Mouse (Mus musculus): Measurements from ENCODE around the gene Sept11. TPM values are rescaled to one million over a fixed set of nuclear protein-coding genes. Genes with fewer than 3 reads are reported as not detected.

Gene Sept11
- polyA plus RNA-seq, 1 experiment from 2014 or later, result 168 TPM

DNA sequence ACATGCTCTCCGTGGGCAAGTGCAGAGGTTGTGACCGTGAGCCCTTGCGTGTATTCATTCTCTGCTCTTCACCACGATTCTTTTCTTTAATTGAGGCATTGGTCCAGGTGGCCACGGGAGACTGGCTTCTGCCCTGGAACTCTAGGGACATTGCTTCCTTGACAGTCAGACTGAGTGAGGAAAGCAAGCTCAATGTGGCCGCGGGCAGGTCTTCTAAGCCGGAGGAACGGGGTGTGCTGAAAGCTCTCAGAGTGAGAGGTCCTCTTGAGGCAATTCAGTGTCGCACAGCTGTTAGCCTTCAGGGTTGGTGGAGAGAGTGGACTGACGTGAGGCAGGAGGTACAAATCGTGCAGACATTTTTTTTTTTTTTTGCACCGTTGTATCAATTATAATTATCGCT lies 5.6 kb downstream of the Sept11 start:
- H3K4me1 ChIP-seq, result peaks cover 61% of the 10 kb centered on the region
- H3K4me3 ChIP-seq, result no peak overlapping the region
- WGBS, result 57% methylated on average over 14 of the region's 14 CpGs
- H3K27ac ChIP-seq, result no peak overlapping the region
- no peak overlapping the region for H3K4me2 ChIP-seq
- no peaks in the 10 kb centered on the region for H3K9me3 ChIP-seq
- no peak overlapping the region for H3K9ac ChIP-seq
- no peaks in the 10 kb centered on the region for H3K36me3 ChIP-seq
- no peaks in the 10 kb centered on the region for H3K27me3 ChIP-seq
- ATAC-seq (ENCODE audit: borderline replicate concordance, extremely low read depth, low FRiP score, low TSS enrichment), result no peak

DNA sequence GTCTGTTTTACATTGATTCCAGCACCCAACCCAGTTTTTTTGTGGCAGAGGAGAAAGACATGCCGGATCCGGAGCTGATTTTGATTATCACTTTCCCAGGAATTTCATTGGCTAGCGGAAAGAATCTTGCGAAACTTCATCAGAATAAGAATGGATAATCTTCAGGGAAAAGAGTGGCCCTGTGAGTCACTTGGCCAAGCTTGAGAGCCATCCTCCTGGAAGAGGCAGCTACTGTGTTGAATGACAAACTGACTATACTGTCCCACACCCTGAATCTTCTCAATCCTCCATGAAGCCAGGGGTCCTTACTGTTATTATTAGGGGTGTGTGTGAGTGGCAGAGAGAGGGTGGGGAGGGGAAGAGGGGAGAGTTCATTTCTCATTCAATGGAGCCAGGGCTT lies 7.7 kb downstream of the Sept11 start:
- peaks cover 50% of the 10 kb centered on the region for H3K4me1 ChIP-seq
- H3K9ac ChIP-seq, result no peak overlapping the region
- whole genome bisulfite sequencing, result 69% methylated on average over 4 of the region's 4 CpGs
- no peak overlapping the region for H3K4me2 ChIP-seq
- no peak overlapping the region for H3K4me3 ChIP-seq
- ATAC-seq (ENCODE audit: borderline replicate concordance, extremely low read depth, low FRiP score, low TSS enrichment), result no peak
- H3K9me3 ChIP-seq, result no peaks in the 10 kb centered on the region
- no peaks in the 10 kb centered on the region for H3K36me3 ChIP-seq
- H3K27me3 ChIP-seq, result no peaks in the 10 kb centered on the region
- H3K27ac ChIP-seq, result peak overlapping the region; percentile 63

DNA sequence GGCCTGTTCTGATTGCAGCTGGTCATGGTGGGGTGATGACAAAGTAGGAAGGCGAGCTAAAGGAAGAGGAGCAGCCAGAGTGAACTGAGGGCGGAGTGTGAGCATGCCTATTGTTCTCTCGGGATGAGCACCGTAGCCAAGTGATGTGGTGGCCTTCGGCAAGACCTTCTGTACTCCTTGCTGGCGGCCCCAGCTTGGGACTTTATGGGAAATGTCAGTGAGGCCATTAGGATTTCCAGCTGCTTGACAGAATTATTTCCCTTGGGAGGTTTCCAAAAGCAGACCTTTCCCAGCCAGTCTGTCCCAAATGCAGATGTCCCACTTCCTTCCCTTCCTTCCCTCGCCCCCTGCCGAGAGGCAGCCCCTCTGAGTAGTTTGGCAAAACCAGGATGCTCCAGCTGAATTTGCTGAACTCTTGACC lies 8.1 kb downstream of the Sept11 start:
- H3K4me3 ChIP-seq, result no peak overlapping the region
- no peaks in the 10 kb centered on the region for H3K9me3 ChIP-seq
- no peak overlapping the region for H3K9ac ChIP-seq
- peaks cover 48% of the 10 kb centered on the region for H3K4me1 ChIP-seq
- ATAC-seq (ENCODE audit: borderline replicate concordance, extremely low read depth, low FRiP score, low TSS enrichment), result peak; percentile 74
- H3K36me3 ChIP-seq, result no peaks in the 10 kb centered on the region
- WGBS, result 35% methylated on average over 8 of the region's 8 CpGs
- no peaks in the 10 kb centered on the region for H3K27me3 ChIP-seq
- H3K4me2 ChIP-seq, result no peak overlapping the region
- peak overlapping the region; percentile 63 for H3K27ac ChIP-seq

DNA sequence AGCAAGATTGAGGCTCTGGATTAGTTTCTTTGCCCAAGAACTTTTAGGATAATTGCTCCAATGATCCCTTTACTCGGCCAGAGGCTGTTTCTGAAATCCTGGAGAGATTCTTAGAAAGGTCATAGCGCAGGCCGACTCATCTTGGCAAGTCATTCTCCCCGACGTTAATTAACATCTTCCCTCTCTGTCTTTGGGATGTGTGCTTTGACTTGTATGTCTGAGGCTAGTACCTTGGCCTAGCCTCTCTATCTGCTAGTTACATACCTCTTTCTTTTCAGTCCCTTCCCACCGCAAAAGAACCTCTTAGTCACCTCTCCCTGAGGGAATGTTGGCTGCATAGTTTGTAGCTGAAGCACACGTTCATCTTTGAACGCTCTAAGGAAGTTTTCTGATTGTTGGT lies 10.4 kb downstream of the Sept11 start:
- Histone ChIP-seq H3K36me3 (no peaks in the 10 kb centered on the region), H3K9ac (no peak overlapping the region), H3K4me2 (no peak overlapping the region), H3K27me3 (no peaks in the 10 kb centered on the region), H3K27ac (no peak overlapping the region), H3K4me1 (peaks cover 32% of the 10 kb centered on the region), H3K9me3 (no peaks in the 10 kb centered on the region), H3K4me3 (no peak overlapping the region)
- 80% methylated on average over 8 of the region's 8 CpGs for WGBS
- ATAC-seq (ENCODE audit: borderline replicate concordance, extremely low read depth, low FRiP score, low TSS enrichment), result no peak

DNA sequence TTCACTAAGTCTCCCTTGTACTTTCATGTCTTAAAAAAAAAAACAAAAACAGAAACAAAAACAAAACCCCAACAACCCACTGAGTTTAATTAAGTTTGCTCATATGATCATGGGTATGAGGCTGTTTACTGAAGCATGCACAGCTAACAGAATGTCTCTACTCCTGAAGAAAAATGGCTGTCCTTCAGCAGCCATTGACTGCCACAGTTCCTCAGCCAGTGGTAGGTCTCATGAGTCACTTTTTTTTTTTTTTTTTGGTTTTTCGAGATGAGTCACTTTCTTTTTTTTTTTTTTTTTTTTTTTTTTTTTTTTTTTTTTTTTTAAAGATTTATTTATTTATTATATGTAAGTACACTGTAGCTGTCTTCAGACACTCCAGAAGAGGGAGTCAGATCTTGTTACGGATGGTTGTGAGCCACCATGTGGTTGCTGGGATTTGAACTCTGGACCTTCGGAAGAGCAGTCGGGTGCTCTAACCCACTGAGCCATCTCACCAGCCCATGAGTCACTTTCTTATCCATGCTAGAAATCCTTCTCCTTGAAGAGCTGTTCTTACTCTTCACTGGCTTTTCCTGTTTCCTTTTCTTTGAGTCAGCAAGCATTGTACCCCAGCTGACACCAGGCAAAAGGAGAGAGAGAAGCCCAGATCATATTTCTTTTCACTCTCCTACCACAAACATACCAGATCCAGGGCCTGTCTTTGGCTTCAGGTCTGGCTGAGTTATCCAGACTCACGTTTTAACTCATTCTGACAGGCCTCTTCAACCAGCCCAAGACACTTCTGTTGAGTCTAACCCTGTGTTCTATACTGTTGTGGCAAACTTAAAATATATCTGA lies 12.0 kb downstream of the Sept11 start:
- no peak overlapping the region for H3K4me3 ChIP-seq
- no peak overlapping the region for H3K27ac ChIP-seq
- 71% methylated on average over 4 of the region's 5 CpGs for WGBS
- no peaks in the 10 kb centered on the region for H3K36me3 ChIP-seq
- no peaks in the 10 kb centered on the region for H3K27me3 ChIP-seq
- H3K9ac ChIP-seq, result no peak overlapping the region
- no peak for ATAC-seq (ENCODE audit: borderline replicate concordance, extremely low read depth, low FRiP score, low TSS enrichment)
- no peaks in the 10 kb centered on the region for H3K9me3 ChIP-seq
- no peak overlapping the region for H3K4me2 ChIP-seq
- peaks cover 20% of the 10 kb centered on the region for H3K4me1 ChIP-seq

DNA sequence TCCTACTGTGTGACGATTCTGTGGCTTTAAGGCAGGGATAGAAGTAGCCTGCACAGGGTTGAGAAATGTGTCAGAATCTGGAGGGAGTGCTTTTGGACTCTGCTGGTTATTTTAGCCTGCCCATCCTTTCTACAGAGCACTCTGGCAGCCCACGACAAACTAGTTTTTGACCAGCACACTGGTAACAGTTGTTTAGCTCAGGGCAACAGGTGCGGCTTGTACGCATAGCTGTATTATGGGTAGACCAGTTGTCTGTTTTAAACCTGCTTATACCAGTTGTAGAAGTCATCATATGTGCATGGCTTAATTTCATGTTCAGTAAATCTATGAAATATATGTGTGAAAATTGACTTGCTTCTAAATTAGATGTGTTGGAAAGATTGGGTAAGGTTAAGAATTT lies 12.8 kb downstream of the Sept11 start:
- no peak overlapping the region for H3K27ac ChIP-seq
- H3K9me3 ChIP-seq, result no peaks in the 10 kb centered on the region
- no peaks in the 10 kb centered on the region for H3K27me3 ChIP-seq
- H3K9ac ChIP-seq, result no peak overlapping the region
- WGBS, result 94% methylated on average over 4 of the region's 4 CpGs
- ATAC-seq (ENCODE audit: borderline replicate concordance, extremely low read depth, low FRiP score, low TSS enrichment), result no peak
- H3K4me3 ChIP-seq, result no peak overlapping the region
- H3K4me1 ChIP-seq, result peaks cover 12% of the 10 kb centered on the region
- H3K36me3 ChIP-seq, result no peaks in the 10 kb centered on the region
- no peak overlapping the region for H3K4me2 ChIP-seq

DNA sequence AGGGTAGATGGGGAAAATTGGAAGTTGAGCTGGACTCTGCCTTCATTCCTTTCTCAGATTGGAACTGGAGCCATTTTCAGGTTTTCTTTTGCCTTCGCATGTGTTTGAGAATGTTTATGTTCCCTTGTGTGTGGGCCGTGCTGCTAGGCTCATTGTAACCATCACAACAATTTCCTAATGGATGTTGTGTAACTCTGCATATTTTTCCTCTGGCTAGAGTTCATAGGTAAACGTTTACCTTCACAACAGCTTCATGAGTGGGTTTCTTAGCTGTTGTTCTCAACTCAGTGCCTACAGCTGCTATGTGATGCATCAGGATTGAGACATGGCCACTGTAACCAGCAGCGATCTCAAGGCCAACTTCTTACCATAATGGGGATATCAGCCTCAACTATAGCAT lies 15.5 kb downstream of the Sept11 start:
- Histone ChIP-seq H3K4me3 (no peak overlapping the region), H3K9ac (no peak overlapping the region), H3K36me3 (no peaks in the 10 kb centered on the region), H3K4me1 (peaks cover 8% of the 10 kb centered on the region; the same call in 1 of the 2 replicates), H3K27me3 (no peaks in the 10 kb centered on the region), H3K9me3 (no peaks in the 10 kb centered on the region), H3K27ac (no peak overlapping the region), H3K4me2 (no peak overlapping the region)
- no peak for ATAC-seq (ENCODE audit: borderline replicate concordance, extremely low read depth, low FRiP score, low TSS enrichment)
- 60% methylated on average over 4 of the region's 4 CpGs for WGBS

DNA sequence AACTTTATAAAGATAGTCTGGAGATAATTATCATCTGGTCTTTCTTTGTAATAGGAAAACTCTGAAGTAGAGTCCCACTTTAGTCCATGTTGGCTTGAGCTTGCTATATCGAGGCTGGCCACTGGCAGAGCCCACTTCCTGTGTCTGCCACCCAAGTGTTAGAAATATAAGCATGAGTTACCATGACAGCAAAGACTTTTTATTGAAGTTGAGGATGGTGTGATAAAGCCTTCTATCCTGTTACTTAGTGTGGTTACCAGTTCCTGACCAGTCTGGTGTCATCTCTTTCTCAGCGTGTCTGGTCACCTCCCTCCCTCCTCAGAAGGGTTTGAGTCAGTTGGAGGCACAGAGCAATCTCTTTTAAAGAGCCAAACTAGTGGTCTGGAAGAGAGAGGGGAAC lies 16.3 kb downstream of the Sept11 start:
- Histone ChIP-seq H3K4me1 (peaks cover 14% of the 10 kb centered on the region), H3K27ac (no peak overlapping the region), H3K9ac (no peak overlapping the region), H3K36me3 (no peaks in the 10 kb centered on the region), H3K27me3 (no peaks in the 10 kb centered on the region), H3K4me2 (no peak overlapping the region), H3K4me3 (no peak overlapping the region), H3K9me3 (no peaks in the 10 kb centered on the region)
- no peak for ATAC-seq (ENCODE audit: borderline replicate concordance, extremely low read depth, low FRiP score, low TSS enrichment)
- 57% methylated on average over 2 of the region's 2 CpGs for WGBS

DNA sequence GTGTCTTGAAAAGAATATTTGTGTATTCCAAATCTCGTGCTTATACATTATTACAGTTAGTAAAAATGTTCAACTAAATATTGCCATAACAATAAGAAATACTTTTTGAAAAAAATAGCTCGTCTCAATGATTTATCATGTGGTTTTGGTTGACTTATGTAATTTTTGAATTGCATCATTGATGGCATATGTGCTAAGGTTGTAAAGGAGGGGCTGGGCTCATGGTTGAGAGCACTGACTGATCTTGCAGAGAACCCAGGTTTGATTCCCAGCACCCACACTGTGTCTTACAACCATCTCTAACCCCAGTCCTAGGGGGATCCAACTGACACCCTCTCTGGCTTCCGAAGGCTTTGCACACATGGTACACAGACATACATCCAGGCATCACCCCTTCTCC lies 19.1 kb downstream of the Sept11 start:
- no peaks in the 10 kb centered on the region for H3K9me3 ChIP-seq
- ATAC-seq (ENCODE audit: borderline replicate concordance, extremely low read depth, low FRiP score, low TSS enrichment), result no peak
- no peak overlapping the region for H3K9ac ChIP-seq
- peaks cover 16% of the 10 kb centered on the region for H3K4me1 ChIP-seq
- H3K4me2 ChIP-seq, result no peak overlapping the region
- H3K36me3 ChIP-seq, result no peaks in the 10 kb centered on the region
- 87% methylated on average over 3 of the region's 3 CpGs for WGBS
- H3K27me3 ChIP-seq, result no peaks in the 10 kb centered on the region
- H3K27ac ChIP-seq, result no peak overlapping the region
- no peak overlapping the region for H3K4me3 ChIP-seq

DNA sequence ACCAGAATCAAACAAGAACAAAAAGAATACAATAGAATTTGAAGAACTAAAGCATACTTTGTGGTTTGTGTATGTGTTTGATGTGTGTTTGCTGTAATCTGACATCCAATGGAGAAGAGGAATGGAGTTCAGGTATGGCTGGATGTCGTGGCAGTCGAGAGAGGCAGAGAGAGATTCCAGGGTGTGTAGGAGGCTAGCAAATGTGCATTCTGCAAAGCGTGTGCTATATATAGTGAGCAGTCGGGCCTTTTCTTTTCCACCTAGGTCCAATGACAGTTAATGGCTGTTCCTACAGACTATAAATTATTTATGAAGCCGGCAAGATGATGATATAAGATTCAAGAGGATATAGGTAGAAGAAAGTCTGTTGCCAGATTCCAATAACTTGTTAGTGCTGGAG lies 20.3 kb downstream of the Sept11 start:
- no peak for ATAC-seq (ENCODE audit: borderline replicate concordance, extremely low read depth, low FRiP score, low TSS enrichment)
- Histone ChIP-seq H3K4me1 (peaks cover 16% of the 10 kb centered on the region), H3K27me3 (no peaks in the 10 kb centered on the region), H3K36me3 (no peaks in the 10 kb centered on the region), H3K9me3 (no peaks in the 10 kb centered on the region), H3K27ac (no peak overlapping the region), H3K4me3 (no peak overlapping the region), H3K4me2 (no peak overlapping the region), H3K9ac (no peak overlapping the region)
- WGBS, result 71% methylated on average over 5 of the region's 5 CpGs

DNA sequence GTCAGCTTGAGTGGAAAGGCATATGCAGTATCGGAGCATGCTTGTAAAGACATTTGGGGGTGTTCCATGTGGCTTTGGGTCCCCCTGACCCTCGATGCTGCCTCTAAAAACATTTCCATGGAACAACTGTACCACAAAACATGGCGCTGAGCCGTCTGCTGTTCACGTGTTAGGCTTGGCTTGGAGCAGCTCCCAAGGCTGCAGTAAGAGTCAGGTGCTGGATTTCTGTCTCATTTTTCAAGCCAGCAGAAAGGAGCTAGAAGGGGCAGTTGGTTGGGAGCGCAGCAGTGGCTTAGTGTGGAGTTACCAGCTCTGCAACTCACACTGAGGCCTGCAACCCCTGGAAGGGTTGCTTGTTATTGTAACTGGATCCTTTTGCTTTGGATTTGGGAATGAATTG lies 21.3 kb downstream of the Sept11 start:
- WGBS, result 67% methylated on average over 6 of the region's 6 CpGs
- ATAC-seq (ENCODE audit: borderline replicate concordance, extremely low read depth, low FRiP score, low TSS enrichment), result no peak

DNA sequence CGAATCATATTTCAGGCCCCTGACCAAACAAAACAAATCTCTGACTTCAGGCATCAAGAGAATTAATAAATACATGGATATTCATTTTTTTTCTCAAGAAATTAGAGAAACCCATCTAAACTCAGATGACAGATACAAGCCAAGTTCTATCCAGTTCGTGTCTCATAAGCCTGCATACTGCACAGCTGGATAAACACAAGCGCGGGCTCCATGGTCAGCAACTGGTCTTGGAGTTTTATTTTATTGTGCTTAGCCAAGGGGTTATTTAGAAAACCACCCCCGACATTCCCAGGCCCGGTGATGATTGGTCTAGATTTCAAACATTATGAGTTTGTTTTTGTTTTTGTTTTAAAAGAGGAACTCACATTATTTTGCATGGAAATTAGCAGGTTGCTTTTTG lies 21.8 kb downstream of the Sept11 start:
- Histone ChIP-seq H3K36me3 (no peaks in the 10 kb centered on the region), H3K27ac (no peak overlapping the region), H3K4me1 (peaks cover 16% of the 10 kb centered on the region), H3K9me3 (no peaks in the 10 kb centered on the region), H3K27me3 (no peaks in the 10 kb centered on the region), H3K4me3 (no peak overlapping the region), H3K9ac (no peak overlapping the region), H3K4me2 (no peak overlapping the region)
- WGBS, result 58% methylated on average over 6 of the region's 6 CpGs
- no peak for ATAC-seq (ENCODE audit: borderline replicate concordance, extremely low read depth, low FRiP score, low TSS enrichment)

More for the DNA sequence above, 21.3 kb downstream of the Sept11 start:
- H3K36me3 ChIP-seq, result no peaks in the 10 kb centered on the region
- peaks cover 16% of the 10 kb centered on the region for H3K4me1 ChIP-seq
- no peak overlapping the region for H3K4me2 ChIP-seq
- H3K4me3 ChIP-seq, result no peak overlapping the region
- H3K9ac ChIP-seq, result no peak overlapping the region
- H3K27me3 ChIP-seq, result no peaks in the 10 kb centered on the region
- H3K9me3 ChIP-seq, result no peaks in the 10 kb centered on the region
- peak overlapping the region; percentile 42 for H3K27ac ChIP-seq

All from lung, embryonic 15.5 days (tissue).